Mouse (Mus musculus) B cell, adult (primary cell): ENCODE data around the gene Gm10295. TPM values are rescaled to one million over a fixed set of nuclear protein-coding genes. Genes with fewer than 3 reads are reported as not detected.

Source experiments
- total RNA-seq: library from RNA; stranded (reverse); gene quantifications from 4 replicates; pipeline ENCODE4 v1.2.4, GENCODE M21; 2023; ENCODE audit not compliant: inconsistent age

Gm10295 gene
- total RNA-seq: not detected in 4 replicates

DNA sequence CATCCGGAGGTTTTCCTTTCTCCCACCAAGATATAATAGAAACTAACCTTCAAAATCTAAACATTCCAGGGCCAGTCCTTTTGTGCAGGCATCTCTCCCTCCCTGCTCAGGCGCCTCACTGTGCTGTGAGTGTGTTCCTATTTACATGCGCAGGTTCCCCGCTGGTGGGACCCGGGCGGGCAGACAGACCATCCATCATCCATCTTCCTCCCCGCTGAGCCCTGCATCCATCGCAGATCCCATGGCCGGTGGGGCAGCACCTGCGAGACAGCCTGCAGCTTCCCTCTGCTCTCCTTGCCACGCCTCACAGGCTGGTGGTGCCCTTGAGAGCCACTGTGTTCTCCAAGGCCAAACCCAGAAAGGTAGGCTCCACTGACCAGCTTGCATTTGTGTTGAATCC, at the start of gene Gm10295:
Gene Gm10295 (minus strand): TSS at position 122 of the 400 bp plus-strand sequence.

